Mouse (Mus musculus) forebrain, embryonic 10.5 days (tissue): ENCODE measurements around the gene Brox. TPM values are rescaled to one million over a fixed set of nuclear protein-coding genes. Genes with fewer than 3 reads are reported as not detected.
"Not testable (repeated sequence)": the region's sequence is repeated elsewhere in the genome, so short reads cannot be mapped to it uniquely, and the experiment has no call there.

Source experiments
- DNase-seq: peaks from one replicate; pipeline ENCODE4 v3.0.0-alpha.2; 2017; ENCODE audit warnings: low spot score; ENCODE audit errors: extremely low spot score
- H3K27ac ChIP-seq: fragments of 300-500 bp; sonication (generic); 2 replicates; pipeline ENCODE4 v1.5.1; 2016; ENCODE audit warnings: mild to moderate bottlenecking
- H3K27me3 ChIP-seq: fragments of 300-500 bp; sonication (generic); 2 replicates; pipeline ENCODE4 v1.6.1; 2016; ENCODE audit warnings: mild to moderate bottlenecking; ENCODE audit not compliant: poor library complexity, severe bottlenecking
- H3K36me3 ChIP-seq: fragments of 300-500 bp; sonication (generic); replicated peaks from 2 replicates; pipeline ENCODE4 v1.6.1; 2016; ENCODE audit warnings: mild to moderate bottlenecking, moderate library complexity
- H3K4me1 ChIP-seq: fragments of 300-500 bp; sonication (generic); 2 replicates; pipeline ENCODE4 v1.6.1; 2016
- H3K4me3 ChIP-seq: fragments of 300-500 bp; sonication (generic); 2 replicates; pipeline ENCODE4 v1.5.1; 2016; ENCODE audit warnings: mild to moderate bottlenecking, moderate library complexity
- H3K9me3 ChIP-seq: fragments of 300-500 bp; sonication (generic); 2 replicates; pipeline ENCODE4 v1.6.1; 2016; ENCODE audit warnings: mild to moderate bottlenecking, moderate library complexity
- WGBS: fragments of 180-500 bp; shearing (Covaris S2); methylation state at CpG from one replicate; pipeline ENCODE4 v1.1.7; 2016; 5-methylcytosine and 5-hydroxymethylcytosine counted together
- polyA plus RNA-seq: library from polyadenylated mRNA; unstranded; fragments of >200 nt; fragmentation: Nextera tagmentation; extraction: Ambion mirVana; gene quantifications from 2 replicates; pipeline ENCODE4 v1.2.1, GENCODE M21; 2016

Gene Brox
- polyA plus RNA-seq: 35.5 and 36.4 TPM in 2 replicates

GRCm38 (mm10) chr1:183296877-183297383 lies at the start of gene Brox:
TSS of gene Brox (minus strand) at chr1:183297269.
- peak within 1 kb of the TSS; percentile 57 for H3K4me3 ChIP-seq
- DNase-seq: peak; percentile 94
- peaks cover 19% of the 10 kb centered on the region for H3K36me3 ChIP-seq
- WGBS: 0% methylated on average over 39 of the region's 39 CpGs
- H3K9me3 ChIP-seq: no peaks in the 10 kb centered on the region
- peaks cover 4% of the 10 kb centered on the region; the same call in 1 of the 2 replicates for H3K4me1 ChIP-seq
- H3K27me3 ChIP-seq: no peaks in the 10 kb centered on the region
- H3K27ac ChIP-seq: peak within 1 kb of the TSS; percentile 84

DNA sequence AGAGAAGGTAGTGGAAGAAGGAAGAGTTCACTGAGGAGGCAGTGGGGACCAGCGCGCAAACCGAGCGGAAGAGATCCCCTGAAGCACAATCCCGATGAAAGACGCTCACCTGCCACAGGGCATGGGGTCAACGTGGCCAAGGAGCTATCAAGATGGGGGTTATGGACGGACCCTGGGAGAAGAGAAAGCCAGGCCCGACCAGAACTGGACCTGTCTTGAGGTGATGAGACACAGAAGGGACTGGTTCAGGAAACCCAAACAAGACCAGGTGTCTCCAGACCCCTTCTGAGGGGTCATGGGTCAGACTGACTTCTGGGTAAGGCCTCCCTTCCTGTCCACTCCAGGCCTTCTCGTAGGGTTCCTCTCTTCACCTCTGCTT lies 48.7 kb upstream of the Brox start:
- WGBS: 10% methylated on average over 10 of the region's 10 CpGs
- H3K27ac ChIP-seq: peak overlapping the region; percentile 87

DNA sequence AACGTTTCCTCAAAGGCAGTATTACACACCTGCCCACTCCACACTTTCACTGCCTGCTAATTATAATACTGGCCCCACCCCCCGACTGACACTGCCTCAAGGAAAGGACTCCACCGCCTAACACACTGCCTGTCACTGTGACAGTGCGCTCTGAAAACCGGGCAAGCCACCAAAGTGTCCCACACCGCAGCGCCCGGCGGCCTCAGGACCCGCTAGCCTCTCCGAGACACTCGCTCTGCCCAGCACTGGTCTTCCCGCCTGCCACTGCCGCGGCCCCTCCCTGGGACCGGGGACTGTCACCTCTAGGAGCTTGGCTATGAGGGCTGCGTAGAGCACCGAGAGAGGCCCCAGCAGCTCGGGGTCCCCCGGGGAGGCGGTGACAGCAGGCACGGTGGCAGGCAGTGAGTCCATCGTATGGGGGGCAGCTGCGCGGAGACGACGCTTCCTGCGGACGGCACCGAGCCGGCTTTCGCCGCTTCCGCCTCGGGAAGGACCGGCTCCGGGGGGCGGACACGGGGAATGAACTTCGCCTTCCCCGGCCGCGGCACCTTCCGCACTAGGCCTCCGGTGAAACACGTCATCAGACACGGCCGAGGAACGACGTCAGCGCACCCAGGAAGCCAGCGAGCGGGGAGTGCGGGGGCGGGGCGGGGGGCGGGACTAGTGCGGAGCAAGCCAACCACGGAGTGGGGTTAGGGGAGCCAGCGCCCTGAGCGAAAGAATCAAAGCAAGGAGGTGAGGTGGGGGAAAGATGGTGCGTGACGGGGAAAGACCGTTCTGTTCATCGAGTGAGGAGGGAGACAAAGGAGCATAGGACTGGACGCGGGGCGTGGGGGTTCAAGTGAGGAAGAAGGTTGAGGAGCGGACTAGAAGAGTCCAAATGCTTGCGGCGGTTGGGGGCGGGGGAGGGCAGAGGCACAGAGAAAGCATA lies 48.1 kb upstream of the Brox start:
- Histone ChIP-seq H3K36me3 (peaks cover 55% of the 10 kb centered on the region), H3K9me3 (no peaks in the 10 kb centered on the region), H3K27me3 (no peaks in the 10 kb centered on the region), H3K27ac (peak overlapping the region; percentile 87), H3K4me1 (peaks cover 16% of the 10 kb centered on the region), H3K4me3 (peak overlapping the region; percentile 96)
- under 1% methylated on average over 72 of the region's 72 CpGs for WGBS
- peak; percentile 85 for DNase-seq

More for the DNA sequence above, 48.7 kb upstream of the Brox start:
- no peak for DNase-seq
- Histone ChIP-seq H3K4me3 (peak overlapping the region; percentile 96), H3K4me1 (peaks cover 16% of the 10 kb centered on the region), H3K36me3 (peaks cover 58% of the 10 kb centered on the region), H3K9me3 (no peaks in the 10 kb centered on the region), H3K27me3 (no peaks in the 10 kb centered on the region)

- H3K4me1 ChIP-seq: peaks cover 16% of the 10 kb centered on the region
- DNase-seq, H3K27ac ChIP-seq, H3K9me3 ChIP-seq, H3K4me3 ChIP-seq, H3K27me3 ChIP-seq: not testable (repeated sequence)
- WGBS: 94% methylated on average over 1 of the region's 1 CpGs
- H3K36me3 ChIP-seq: peaks cover 58% of the 10 kb centered on the region
Observed at GRCm38 (mm10) chr1:183342902-183343301, 45.8 kb upstream of the Brox start.

DNA sequence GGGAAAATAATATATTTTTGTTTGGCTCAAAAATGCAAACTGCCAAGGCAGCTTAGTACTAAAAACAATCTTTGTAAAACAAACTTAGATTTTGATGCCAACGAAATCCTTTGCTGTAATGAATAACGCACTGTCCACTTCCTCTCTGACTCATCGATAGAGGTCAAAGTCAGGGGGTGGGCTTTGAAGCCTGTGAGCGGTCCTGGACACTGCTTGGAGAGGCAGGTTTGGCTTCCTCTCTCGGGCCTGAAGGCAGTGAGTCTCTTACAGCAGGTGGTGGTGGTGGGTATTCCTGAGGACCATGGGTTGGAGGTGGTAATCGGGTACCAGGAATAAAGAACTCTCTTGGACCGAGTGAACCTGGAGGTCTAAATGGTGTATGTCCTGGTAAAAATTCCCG lies 30.1 kb upstream of the Brox start:
- Histone ChIP-seq H3K4me1 (no peaks in the 10 kb centered on the region), H3K9me3 (0 out of 2 replicates have a peak, but pooled peaks cover 4% of the 10 kb centered on the region), H3K27me3 (no peaks in the 10 kb centered on the region), H3K27ac (no peak overlapping the region), H3K36me3 (peaks cover 99% of the 10 kb centered on the region), H3K4me3 (no peak overlapping the region)
- DNase-seq: no peak
- 93% methylated on average over 8 of the region's 8 CpGs for whole genome bisulfite sequencing

- DNase-seq: no peak
- WGBS: 94% methylated on average over 6 of the region's 6 CpGs
- H3K27ac ChIP-seq: no peak overlapping the region
- no peaks in the 10 kb centered on the region for H3K27me3 ChIP-seq
- H3K4me3 ChIP-seq: no peak overlapping the region
- 0 out of 2 replicates have a peak, but pooled peaks cover 4% of the 10 kb centered on the region for H3K9me3 ChIP-seq
- H3K36me3 ChIP-seq: peaks cover 97% of the 10 kb centered on the region
- H3K4me1 ChIP-seq: no peaks in the 10 kb centered on the region
Observed at GRCm38 (mm10) chr1:183324433-183324832, 27.4 kb upstream of the Brox start.

DNA sequence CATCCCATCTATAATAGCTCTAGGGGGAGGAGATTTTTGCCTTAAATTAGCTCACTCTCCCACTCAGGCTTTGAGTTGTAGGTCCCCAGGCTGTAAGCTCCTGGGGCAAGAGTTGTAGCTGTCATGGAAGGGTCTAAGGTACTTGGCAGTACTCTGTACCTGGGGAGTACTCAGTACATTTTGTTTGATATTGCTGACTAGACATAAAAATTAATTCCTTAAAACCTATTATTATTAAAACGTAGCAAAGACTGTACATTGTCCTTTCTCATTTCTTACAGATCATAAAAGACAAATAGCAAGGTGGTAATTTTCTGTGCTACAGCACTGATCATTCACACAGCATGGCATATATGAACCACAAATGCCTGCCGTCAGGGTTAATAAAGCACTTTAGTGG lies 26.9 kb upstream of the Brox start:
- Histone ChIP-seq H3K36me3 (peaks cover 97% of the 10 kb centered on the region), H3K4me1 (no peaks in the 10 kb centered on the region), H3K27me3 (no peaks in the 10 kb centered on the region), H3K4me3 (no peak overlapping the region), H3K9me3 (0 out of 2 replicates have a peak, but pooled peaks cover 4% of the 10 kb centered on the region), H3K27ac (no peak overlapping the region)
- 92% methylated on average over 2 of the region's 2 CpGs for WGBS
- DNase-seq: no peak

- not testable (repeated sequence) for H3K27me3 ChIP-seq, H3K9me3 ChIP-seq, H3K4me1 ChIP-seq, H3K27ac ChIP-seq, H3K4me3 ChIP-seq, DNase-seq
- 93% methylated on average over 5 of the region's 5 CpGs for WGBS
- H3K36me3 ChIP-seq: peaks cover 94% of the 10 kb centered on the region
Observed at GRCm38 (mm10) chr1:183322496-183322895, 25.4 kb upstream of the Brox start.

- no peak overlapping the region for H3K27ac ChIP-seq
- H3K9me3 ChIP-seq: 0 out of 2 replicates have a peak, but pooled peaks cover 4% of the 10 kb centered on the region
- no peaks in the 10 kb centered on the region for H3K27me3 ChIP-seq
- 90% methylated on average over 3 of the region's 3 CpGs for WGBS
- H3K4me1 ChIP-seq: no peaks in the 10 kb centered on the region
- no peak overlapping the region for H3K4me3 ChIP-seq
- DNase-seq: no peak
- peaks cover 94% of the 10 kb centered on the region for H3K36me3 ChIP-seq
Observed at GRCm38 (mm10) chr1:183320708-183321107, 23.6 kb upstream of the Brox start.

GRCm38 (mm10) chr1:183315783-183316182 lies 18.7 kb upstream of the Brox start:
- H3K4me3 ChIP-seq: no peak overlapping the region
- DNase-seq: no peak
- WGBS: 91% methylated on average over 2 of the region's 2 CpGs
- H3K27me3 ChIP-seq: no peaks in the 10 kb centered on the region
- no peaks in the 10 kb centered on the region for H3K9me3 ChIP-seq
- H3K36me3 ChIP-seq: peaks cover 84% of the 10 kb centered on the region
- no peak overlapping the region for H3K27ac ChIP-seq
- no peaks in the 10 kb centered on the region for H3K4me1 ChIP-seq

- DNase-seq: no peak
- Histone ChIP-seq H3K4me3 (no peak overlapping the region), H3K27me3 (no peaks in the 10 kb centered on the region), H3K9me3 (no peaks in the 10 kb centered on the region), H3K4me1 (no peaks in the 10 kb centered on the region), H3K36me3 (peaks cover 82% of the 10 kb centered on the region), H3K27ac (no peak overlapping the region)
- 91% methylated on average over 2 of the region's 2 CpGs for WGBS
Observed at GRCm38 (mm10) chr1:183312076-183312475, 15.0 kb upstream of the Brox start.

- H3K4me1 ChIP-seq, H3K27ac ChIP-seq, H3K27me3 ChIP-seq, H3K4me3 ChIP-seq, DNase-seq, H3K9me3 ChIP-seq: not testable (repeated sequence)
- WGBS: 79% methylated on average over 2 of the region's 2 CpGs
- peaks cover 57% of the 10 kb centered on the region for H3K36me3 ChIP-seq
Observed at GRCm38 (mm10) chr1:183309601-183310000, 12.5 kb upstream of the Brox start.

DNA sequence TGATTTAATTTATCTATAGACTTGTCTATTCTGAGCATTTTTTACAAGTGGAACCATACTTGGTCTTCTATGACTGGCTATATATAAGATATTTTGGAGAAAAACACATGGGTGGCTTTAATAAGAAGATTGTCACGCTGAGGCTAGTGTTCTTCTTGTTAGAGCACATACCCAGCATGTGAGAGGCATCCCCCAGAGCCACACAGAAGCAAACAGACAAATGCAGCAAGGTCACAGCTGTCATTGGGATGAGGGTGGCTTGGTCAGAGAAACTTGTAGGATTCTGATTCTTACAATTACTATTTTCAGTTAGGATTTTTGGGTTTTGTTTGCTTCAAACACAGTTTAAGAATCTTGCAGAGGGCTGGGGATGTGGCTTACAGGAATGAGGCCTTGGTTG lies 11.4 kb upstream of the Brox start:
- H3K36me3 ChIP-seq: peaks cover 46% of the 10 kb centered on the region
- no peak overlapping the region for H3K27ac ChIP-seq
- no peak for DNase-seq
- WGBS: 100% methylated on average over 1 of the region's 1 CpGs
- no peaks in the 10 kb centered on the region for H3K27me3 ChIP-seq
- no peaks in the 10 kb centered on the region for H3K4me1 ChIP-seq
- H3K4me3 ChIP-seq: no peak overlapping the region
- H3K9me3 ChIP-seq: no peaks in the 10 kb centered on the region
